Mouse (Mus musculus): ENCODE data around the gene Mrps26. TPM values are rescaled to one million over a fixed set of nuclear protein-coding genes. Genes with fewer than 3 reads are reported as not detected.
"Not testable (repeated sequence)": the region's sequence is repeated elsewhere in the genome, so short reads cannot be mapped to it uniquely, and the experiment has no call there.

Gene Mrps26
- 71.8 and 78.7 TPM in 2 replicates for polyA plus RNA-seq (2015; fragmentation: Nextera tagmentation; extraction: Ambion mirVana)

DNA sequence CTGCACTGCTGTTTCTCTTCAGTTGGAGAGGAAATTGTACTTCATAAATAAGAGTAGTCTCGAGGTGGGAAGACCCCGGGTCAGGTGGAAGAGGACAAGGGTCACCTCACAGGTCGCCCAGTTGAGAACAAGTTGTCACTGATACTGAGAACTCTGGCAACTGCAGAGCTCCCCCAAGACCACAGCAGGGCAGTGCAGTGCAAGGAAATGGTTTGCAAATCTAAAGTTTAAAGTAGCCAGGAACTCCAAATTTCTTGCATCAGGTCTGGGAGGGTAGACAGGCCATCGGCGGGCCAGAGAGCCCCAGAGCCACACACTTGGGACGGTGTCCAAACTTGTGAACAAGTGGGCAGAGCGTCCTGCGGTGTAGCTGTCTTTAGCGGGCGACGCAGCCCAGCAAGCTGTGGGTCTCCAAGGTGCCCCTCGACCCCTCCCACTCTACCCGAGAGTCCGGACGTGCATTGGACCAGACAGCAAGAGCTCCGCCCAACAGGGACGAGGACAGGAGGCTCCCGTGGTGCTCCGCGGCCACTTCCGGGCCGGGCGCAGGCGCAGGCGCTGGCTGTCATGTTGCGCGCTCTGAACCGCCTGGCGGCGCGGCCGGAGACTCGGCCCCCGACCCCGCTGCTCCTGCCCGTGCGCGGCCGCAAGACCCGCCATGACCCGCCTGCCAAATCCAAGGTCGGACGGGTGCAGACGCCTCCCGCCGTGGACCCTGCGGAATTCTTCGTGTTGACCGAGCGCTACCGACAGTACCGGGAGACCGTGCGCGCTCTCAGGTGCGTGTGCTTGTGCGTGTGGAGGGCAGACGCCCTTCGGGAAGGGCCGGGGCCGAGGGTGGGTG lies at the start of gene Mrps26:
Gene Mrps26, plus strand, starts transcription at position 531 of the 844 bp plus-strand sequence.
- peak; percentile 100 for ATAC-seq (ENCODE audit: low read depth)
- WGBS, result under 1% methylated on average over 61 of the region's 61 CpGs
- H3K4me1 ChIP-seq (replicated peaks; ENCODE audit: control insufficient read depth, insufficient read depth, low read length), result peaks cover 10% of the 10 kb centered on the region
- H3K4me2 ChIP-seq (ENCODE audit: low read depth, low read length), result peak within 1 kb of the TSS; percentile 88
- H3K4me3 ChIP-seq (ENCODE audit: low read length), result peak within 1 kb of the TSS; percentile 94
- H3K36me3 ChIP-seq (ENCODE audit: control insufficient read depth, insufficient read depth, low read length), result peaks cover 6% of the 10 kb centered on the region
- peak within 1 kb of the TSS; percentile 66 for H3K27ac ChIP-seq (ENCODE audit: low read length)
- H3K9me3 ChIP-seq (ENCODE audit: control insufficient read depth, low read length), result no peaks in the 10 kb centered on the region
- peak within 1 kb of the TSS; percentile 92 for H3K9ac ChIP-seq (ENCODE audit: low read length)
- no peaks in the 10 kb centered on the region for H3K27me3 ChIP-seq (ENCODE audit: control insufficient read depth, insufficient read depth, low read depth, low read length)

DNA sequence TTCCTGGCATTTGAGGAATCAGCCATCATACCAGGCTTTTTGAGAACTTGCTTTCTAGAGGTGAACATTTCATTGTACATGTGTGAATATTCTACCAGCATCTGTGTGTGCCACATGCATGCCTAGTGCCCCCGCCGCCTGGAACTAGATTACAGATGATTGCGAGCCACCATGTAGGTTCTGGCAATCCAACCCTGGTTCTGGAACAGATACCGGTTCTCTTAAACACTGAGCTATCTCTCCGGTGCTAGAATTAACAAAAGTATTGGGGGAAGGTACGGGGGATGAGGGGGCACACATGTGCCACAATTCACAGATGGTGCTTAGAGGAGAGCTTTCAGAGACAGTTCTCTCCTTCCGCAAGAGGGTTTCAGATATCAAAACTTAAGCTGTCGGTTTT lies 49.6 kb upstream of the Mrps26 start:
- Histone ChIP-seq H3K9me3 (ENCODE audit: control insufficient read depth, low read length) (no peaks in the 10 kb centered on the region), H3K9ac (ENCODE audit: low read length) (no peak overlapping the region), H3K4me3 (ENCODE audit: low read length) (no peak overlapping the region), H3K4me1 (replicated peaks; ENCODE audit: control insufficient read depth, insufficient read depth, low read length) (no peaks in the 10 kb centered on the region), H3K36me3 (ENCODE audit: control insufficient read depth, insufficient read depth, low read length) (peaks cover 12% of the 10 kb centered on the region), H3K27me3 (ENCODE audit: control insufficient read depth, insufficient read depth, low read depth, low read length) (no peaks in the 10 kb centered on the region), H3K27ac (ENCODE audit: low read length) (no peak overlapping the region), H3K4me2 (ENCODE audit: low read depth, low read length) (no peak overlapping the region)
- no peak for ATAC-seq (ENCODE audit: low read depth)
- WGBS, result 93% methylated on average over 8 of the region's 8 CpGs

DNA sequence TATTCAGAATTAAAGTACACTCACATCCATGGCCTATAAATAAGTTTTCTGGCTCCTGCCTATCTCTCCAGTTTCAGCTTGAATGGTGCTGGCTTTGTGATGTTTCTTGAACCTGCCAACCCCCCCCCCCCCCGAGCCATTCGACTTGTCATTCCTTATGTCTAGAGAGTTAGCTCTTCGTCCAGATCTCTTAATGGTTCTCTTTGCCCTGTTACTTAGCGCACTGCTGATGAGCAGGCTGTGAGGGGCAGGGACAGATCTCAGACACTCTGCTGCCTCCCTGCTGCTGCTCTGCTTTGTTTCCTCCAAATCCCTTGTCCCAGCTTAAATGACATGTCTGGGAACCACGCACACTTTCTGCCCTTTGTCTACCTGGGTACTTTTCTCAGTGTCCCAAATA lies 47.8 kb upstream of the Mrps26 start:
- WGBS, result 80% methylated on average over 5 of the region's 5 CpGs
- no peaks in the 10 kb centered on the region for H3K4me1 ChIP-seq (replicated peaks; ENCODE audit: control insufficient read depth, insufficient read depth, low read length)
- H3K36me3 ChIP-seq (ENCODE audit: control insufficient read depth, insufficient read depth, low read length), result peaks cover 8% of the 10 kb centered on the region
- H3K9me3 ChIP-seq (ENCODE audit: control insufficient read depth, low read length), result no peaks in the 10 kb centered on the region
- ATAC-seq (ENCODE audit: low read depth), result no peak
- H3K9ac ChIP-seq (ENCODE audit: low read length), result no peak overlapping the region
- no peaks in the 10 kb centered on the region for H3K27me3 ChIP-seq (ENCODE audit: control insufficient read depth, insufficient read depth, low read depth, low read length)
- no peak overlapping the region for H3K27ac ChIP-seq (ENCODE audit: low read length)
- H3K4me3 ChIP-seq (ENCODE audit: low read length), result no peak overlapping the region
- H3K4me2 ChIP-seq (ENCODE audit: low read depth, low read length), result no peak overlapping the region

DNA sequence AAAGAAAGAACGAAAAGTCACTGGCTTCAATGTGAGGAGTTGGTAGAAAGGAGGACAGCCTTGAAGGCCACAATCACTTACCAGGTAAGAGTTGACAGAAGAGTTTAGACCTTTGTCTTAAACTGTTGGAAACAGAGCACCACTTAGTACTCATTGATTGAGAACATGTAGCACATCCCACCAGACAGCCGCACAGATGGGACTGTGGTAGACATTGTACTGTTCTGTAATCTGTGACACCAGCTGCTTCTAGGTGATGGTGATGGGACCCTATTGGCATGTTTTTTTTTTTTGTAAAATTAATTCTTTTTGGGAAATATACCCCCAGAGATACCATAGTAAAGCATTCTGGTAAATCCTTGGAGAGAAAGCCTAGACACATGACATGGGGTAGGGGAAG lies 41.6 kb upstream of the Mrps26 start:
- ATAC-seq (ENCODE audit: low read depth), result no peak
- Histone ChIP-seq H3K27ac (ENCODE audit: low read length) (no peak overlapping the region), H3K9ac (ENCODE audit: low read length) (no peak overlapping the region), H3K36me3 (ENCODE audit: control insufficient read depth, insufficient read depth, low read length) (peaks cover 7% of the 10 kb centered on the region; the same call in 1 of the 2 replicates), H3K27me3 (ENCODE audit: control insufficient read depth, insufficient read depth, low read depth, low read length) (no peaks in the 10 kb centered on the region), H3K4me1 (replicated peaks; ENCODE audit: control insufficient read depth, insufficient read depth, low read length) (no peaks in the 10 kb centered on the region), H3K9me3 (ENCODE audit: control insufficient read depth, low read length) (no peaks in the 10 kb centered on the region), H3K4me3 (ENCODE audit: low read length) (no peak overlapping the region), H3K4me2 (ENCODE audit: low read depth, low read length) (no peak overlapping the region)
- WGBS, result 88% methylated on average over 2 of the region's 2 CpGs

DNA sequence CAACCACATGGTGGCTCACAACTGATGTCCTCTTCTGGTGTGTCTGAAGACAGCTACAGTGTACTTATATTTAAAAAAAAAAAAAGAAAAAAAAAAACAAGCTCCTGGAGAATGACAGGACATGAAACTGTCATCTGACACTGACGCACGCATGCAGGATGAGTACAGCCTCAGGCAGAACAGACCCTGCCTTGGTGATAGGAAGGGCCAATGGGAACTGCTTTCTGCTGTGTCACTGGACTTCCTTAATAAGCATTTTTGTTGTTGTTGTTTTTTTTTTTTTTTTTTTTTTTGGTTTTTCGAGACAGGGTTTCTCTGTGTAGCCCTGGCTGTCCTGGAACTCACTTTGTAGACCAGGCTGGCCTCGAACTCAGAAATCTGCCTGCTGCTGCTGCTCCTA lies 38.1 kb upstream of the Mrps26 start:
- ATAC-seq (ENCODE audit: low read depth); H3K4me3 ChIP-seq (ENCODE audit: low read length); H3K27me3 ChIP-seq (ENCODE audit: control insufficient read depth, insufficient read depth, low read depth, low read length); H3K9me3 ChIP-seq (ENCODE audit: control insufficient read depth, low read length); H3K9ac ChIP-seq (ENCODE audit: low read length); H3K4me1 ChIP-seq (replicated peaks; ENCODE audit: control insufficient read depth, insufficient read depth, low read length); H3K27ac ChIP-seq (ENCODE audit: low read length); H3K4me2 ChIP-seq (ENCODE audit: low read depth, low read length): not testable (repeated sequence)
- H3K36me3 ChIP-seq (ENCODE audit: control insufficient read depth, insufficient read depth, low read length), result peaks cover 10% of the 10 kb centered on the region; the same call in 1 of the 2 replicates
- 86% methylated on average over 3 of the region's 4 CpGs for WGBS

DNA sequence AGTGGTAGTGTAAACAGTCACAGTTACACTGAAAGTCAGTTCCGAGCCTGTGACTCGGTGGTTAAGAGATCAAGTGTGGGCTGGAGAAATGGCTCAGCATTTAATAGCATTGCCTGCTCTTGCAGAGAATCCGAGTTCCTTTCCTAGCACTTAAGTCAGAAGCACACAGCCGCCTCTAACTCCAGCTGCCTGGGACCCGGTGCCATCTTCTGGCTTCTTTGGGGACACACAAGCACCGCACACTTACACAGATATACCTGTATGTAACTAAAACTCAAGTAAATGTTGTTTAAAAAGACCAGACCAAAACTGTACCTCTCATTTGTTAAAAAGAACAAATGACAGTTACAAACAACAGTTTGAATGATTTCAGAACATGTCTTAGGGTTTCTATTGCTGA lies 35.1 kb upstream of the Mrps26 start:
- no peak overlapping the region for H3K4me3 ChIP-seq (ENCODE audit: low read length)
- H3K27me3 ChIP-seq (ENCODE audit: control insufficient read depth, insufficient read depth, low read depth, low read length), result no peaks in the 10 kb centered on the region
- WGBS, result 83% methylated on average over 6 of the region's 6 CpGs
- H3K4me1 ChIP-seq (replicated peaks; ENCODE audit: control insufficient read depth, insufficient read depth, low read length), result no peaks in the 10 kb centered on the region
- H3K9ac ChIP-seq (ENCODE audit: low read length), result no peak overlapping the region
- H3K9me3 ChIP-seq (ENCODE audit: control insufficient read depth, low read length), result no peaks in the 10 kb centered on the region
- ATAC-seq (ENCODE audit: low read depth), result no peak
- H3K27ac ChIP-seq (ENCODE audit: low read length), result no peak overlapping the region
- H3K36me3 ChIP-seq (ENCODE audit: control insufficient read depth, insufficient read depth, low read length), result peaks cover 13% of the 10 kb centered on the region
- H3K4me2 ChIP-seq (ENCODE audit: low read depth, low read length), result no peak overlapping the region

DNA sequence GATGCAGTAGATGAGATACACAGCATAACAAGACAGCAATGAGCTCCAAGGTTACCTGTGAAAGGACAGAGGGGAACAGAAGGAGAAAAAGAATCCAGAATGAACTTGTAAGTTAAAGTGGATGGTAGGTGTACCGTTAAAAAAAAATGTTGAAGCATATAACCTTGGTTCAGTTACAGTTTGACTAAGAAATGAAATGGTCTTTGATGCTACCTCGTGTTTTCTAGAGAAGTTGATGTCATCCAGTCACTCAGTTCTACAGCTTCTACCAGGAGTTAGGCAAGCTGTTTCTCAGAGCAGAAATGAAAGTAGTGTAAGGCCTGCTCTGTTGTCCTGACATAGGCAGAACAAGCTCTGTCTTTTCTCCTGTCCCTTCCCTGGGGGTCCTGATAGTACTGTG lies 34.3 kb upstream of the Mrps26 start:
- H3K9ac ChIP-seq (ENCODE audit: low read length), result no peak overlapping the region
- no peak for ATAC-seq (ENCODE audit: low read depth)
- H3K36me3 ChIP-seq (ENCODE audit: control insufficient read depth, insufficient read depth, low read length), result peaks cover 16% of the 10 kb centered on the region
- 87% methylated on average over 2 of the region's 2 CpGs for WGBS
- no peaks in the 10 kb centered on the region for H3K4me1 ChIP-seq (replicated peaks; ENCODE audit: control insufficient read depth, insufficient read depth, low read length)
- H3K9me3 ChIP-seq (ENCODE audit: control insufficient read depth, low read length), result no peaks in the 10 kb centered on the region
- no peak overlapping the region for H3K27ac ChIP-seq (ENCODE audit: low read length)
- no peak overlapping the region for H3K4me3 ChIP-seq (ENCODE audit: low read length)
- H3K27me3 ChIP-seq (ENCODE audit: control insufficient read depth, insufficient read depth, low read depth, low read length), result no peaks in the 10 kb centered on the region
- H3K4me2 ChIP-seq (ENCODE audit: low read depth, low read length), result no peak overlapping the region

DNA sequence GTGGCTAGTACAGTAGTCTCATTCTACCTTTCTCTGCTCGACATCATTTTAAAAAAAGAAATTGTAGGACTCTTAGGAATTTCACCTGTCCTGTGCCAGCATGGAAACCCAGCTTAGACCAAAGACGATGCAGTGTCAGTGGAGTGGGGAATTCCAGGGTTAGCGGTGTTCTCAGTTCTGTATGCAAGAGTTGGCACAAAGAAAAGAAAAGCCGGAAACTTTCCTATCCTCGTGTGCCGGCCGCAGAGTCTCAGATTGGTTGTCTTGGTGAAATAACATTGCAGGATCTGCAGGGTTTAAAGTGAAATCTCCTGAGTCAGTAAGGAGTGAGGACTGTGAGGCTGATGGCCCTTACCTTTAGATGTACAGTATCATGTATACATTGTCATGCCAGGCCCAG lies 33.6 kb upstream of the Mrps26 start:
- Histone ChIP-seq H3K27me3 (ENCODE audit: control insufficient read depth, insufficient read depth, low read depth, low read length) (no peaks in the 10 kb centered on the region), H3K9ac (ENCODE audit: low read length) (no peak overlapping the region), H3K4me1 (replicated peaks; ENCODE audit: control insufficient read depth, insufficient read depth, low read length) (no peaks in the 10 kb centered on the region), H3K9me3 (ENCODE audit: control insufficient read depth, low read length) (no peaks in the 10 kb centered on the region), H3K36me3 (ENCODE audit: control insufficient read depth, insufficient read depth, low read length) (peaks cover 16% of the 10 kb centered on the region), H3K27ac (ENCODE audit: low read length) (no peak overlapping the region), H3K4me2 (ENCODE audit: low read depth, low read length) (no peak overlapping the region), H3K4me3 (ENCODE audit: low read length) (no peak overlapping the region)
- ATAC-seq (ENCODE audit: low read depth), result no peak
- WGBS, result 89% methylated on average over 7 of the region's 7 CpGs

DNA sequence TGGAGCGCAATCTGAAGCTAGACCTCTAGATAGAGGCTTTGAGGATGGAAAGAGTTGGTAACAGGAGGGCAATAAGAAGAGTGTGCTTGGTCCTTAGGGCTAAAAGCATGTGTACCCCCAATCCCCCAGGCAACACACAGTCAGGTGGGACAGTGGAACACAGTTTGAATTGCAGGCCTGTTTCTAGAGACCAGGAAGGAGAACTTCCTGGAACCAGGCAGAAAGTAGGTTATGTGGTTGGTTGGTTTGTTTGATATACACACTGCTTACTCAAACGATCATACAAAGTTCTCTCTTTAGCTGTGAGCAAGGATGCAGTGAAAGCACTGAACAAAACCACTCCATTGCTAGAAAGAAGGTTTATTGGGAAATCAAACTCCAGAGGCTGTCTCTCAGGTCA lies 31.3 kb upstream of the Mrps26 start:
- no peak overlapping the region for H3K4me3 ChIP-seq (ENCODE audit: low read length)
- no peak for ATAC-seq (ENCODE audit: low read depth)
- H3K9ac ChIP-seq (ENCODE audit: low read length), result no peak overlapping the region
- H3K4me1 ChIP-seq (replicated peaks; ENCODE audit: control insufficient read depth, insufficient read depth, low read length), result peaks cover under 1% of the 10 kb centered on the region; the same call in 1 of the 2 replicates
- H3K27me3 ChIP-seq (ENCODE audit: control insufficient read depth, insufficient read depth, low read depth, low read length), result no peaks in the 10 kb centered on the region
- H3K27ac ChIP-seq (ENCODE audit: low read length), result no peak overlapping the region
- no peak overlapping the region for H3K4me2 ChIP-seq (ENCODE audit: low read depth, low read length)
- H3K36me3 ChIP-seq (ENCODE audit: control insufficient read depth, insufficient read depth, low read length), result peaks cover 16% of the 10 kb centered on the region
- 55% methylated on average over 2 of the region's 2 CpGs for WGBS
- no peaks in the 10 kb centered on the region for H3K9me3 ChIP-seq (ENCODE audit: control insufficient read depth, low read length)

All from lung, embryonic 16.5 days (tissue).